Mouse (Mus musculus): ENCODE data around the gene Vat1. TPM values are rescaled to one million over a fixed set of nuclear protein-coding genes. Genes with fewer than 3 reads are reported as not detected.
"Not testable (repeated sequence)": the region's sequence is repeated elsewhere in the genome, so short reads cannot be mapped to it uniquely, and the experiment has no call there.

The Vat1 gene
- total RNA-seq, 4 experiments from 2014 or later, result 27.9 to 42.8 (median 34.9) TPM

GRCm38 (mm10) chr11:101442760-101443159, 23.3 kb downstream of the Vat1 start:
- no peak for DNase-seq (ENCODE audit: low spot score in 2 of 2)

DNA sequence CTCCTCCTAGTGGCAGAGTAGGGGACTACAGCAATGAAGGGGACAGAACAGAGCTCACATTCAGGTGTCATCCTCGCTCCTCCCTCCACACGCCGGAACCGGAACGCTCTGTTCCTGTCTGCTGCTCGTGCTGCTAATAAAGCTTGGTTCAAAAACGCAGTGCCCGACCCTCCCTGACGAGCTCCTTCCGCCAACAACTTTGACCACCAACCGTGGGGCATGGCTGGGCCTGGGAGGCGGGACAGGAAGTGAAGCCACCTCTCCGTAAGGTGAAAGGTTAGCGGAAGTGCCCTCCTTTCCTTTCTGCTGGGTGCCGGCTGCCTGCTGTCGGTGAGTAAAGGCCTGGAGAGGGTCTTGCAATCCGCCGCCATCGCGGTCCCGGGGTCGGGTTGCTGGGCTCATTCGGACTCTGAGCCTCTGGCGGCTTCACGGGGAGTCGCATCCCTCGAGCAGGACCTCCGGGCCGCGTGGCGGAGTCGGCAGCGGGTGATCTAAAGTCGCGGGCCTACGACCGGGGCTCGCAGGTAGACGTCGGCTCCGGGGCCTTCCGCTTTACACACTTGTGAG, 23.8 kb downstream of the Vat1 start, which contains the start of gene Rpl27:
Gene Rpl27, plus strand, starts transcription at position 172 of the 567 bp plus-strand sequence.
- peak; percentile 98 for DNase-seq (ENCODE audit: low spot score in 2 of 2)

DNA sequence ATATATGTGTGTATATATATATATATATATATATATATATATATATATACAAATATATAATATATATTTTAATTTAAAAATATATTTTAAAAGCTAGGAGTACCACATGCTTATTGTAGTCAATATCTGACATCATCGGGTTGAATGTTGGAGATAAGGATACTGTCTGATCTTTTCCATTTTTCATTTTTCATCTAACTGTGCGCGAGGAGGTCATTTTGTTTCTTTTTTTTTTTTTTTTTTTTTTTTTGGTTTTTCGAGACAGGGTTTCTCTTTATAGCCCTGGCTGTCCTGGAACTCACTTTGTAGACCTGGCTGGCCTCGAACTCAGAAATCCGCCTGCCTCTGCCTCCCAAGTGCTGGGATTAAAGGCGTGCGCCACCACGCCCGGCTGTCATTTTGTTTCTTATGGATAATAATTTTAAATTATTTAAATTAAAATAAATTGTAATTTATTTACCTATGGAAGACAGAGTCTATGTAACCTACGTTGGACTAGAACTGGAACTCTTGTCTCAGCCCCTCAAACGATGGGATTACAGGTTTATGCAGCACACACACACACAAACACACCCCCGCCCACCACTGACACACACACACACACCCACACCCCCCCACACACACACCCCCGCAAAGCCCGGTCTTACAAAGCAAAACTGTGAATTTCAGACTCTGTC, 24.4 kb downstream of the Vat1 start:
- not testable (repeated sequence) for DNase-seq (ENCODE audit: low spot score in 2 of 2)

DNA sequence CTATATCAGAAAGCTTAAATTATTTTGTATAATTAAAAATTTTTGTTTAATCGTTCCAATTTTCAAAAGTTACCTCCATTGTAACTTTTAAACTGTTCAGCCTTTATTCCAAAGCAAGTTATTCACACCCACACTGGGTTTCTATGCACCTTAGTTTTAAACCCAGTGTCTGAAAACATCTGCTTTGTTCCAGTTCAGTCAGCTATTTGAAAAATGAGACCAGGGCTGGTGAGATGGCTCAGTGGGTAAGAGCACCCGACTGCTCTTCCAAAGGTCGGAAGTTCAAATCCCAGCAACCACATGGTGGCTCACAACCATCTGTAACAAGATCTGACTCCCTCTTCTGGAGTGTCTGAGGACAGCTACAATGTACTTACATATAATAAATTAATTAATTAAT, 28.0 kb downstream of the Vat1 start:
- not testable (repeated sequence) for DNase-seq (ENCODE audit: low spot score in 2 of 2)

DNA sequence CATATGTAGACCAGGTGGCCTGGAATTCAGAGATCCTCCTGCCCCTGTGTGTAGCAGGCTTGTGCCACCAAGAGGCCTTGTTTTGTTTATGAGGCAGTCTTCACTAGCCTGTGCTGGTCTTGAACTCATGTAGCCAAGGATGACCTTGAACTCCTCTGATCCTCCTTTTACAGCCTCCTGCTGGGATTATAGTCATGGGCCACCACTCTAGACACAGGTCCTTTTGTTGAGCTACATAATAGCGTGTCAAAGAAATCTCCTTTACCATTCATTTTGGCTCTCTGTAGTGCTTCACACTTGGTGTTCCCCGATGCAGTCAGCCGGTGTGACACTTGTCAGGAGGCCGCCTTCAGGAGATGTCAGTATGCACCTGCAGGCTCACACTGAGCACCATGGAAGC, 29.1 kb downstream of the Vat1 start:
- DNase-seq (ENCODE audit: low spot score in 2 of 2), result no peak

DNA sequence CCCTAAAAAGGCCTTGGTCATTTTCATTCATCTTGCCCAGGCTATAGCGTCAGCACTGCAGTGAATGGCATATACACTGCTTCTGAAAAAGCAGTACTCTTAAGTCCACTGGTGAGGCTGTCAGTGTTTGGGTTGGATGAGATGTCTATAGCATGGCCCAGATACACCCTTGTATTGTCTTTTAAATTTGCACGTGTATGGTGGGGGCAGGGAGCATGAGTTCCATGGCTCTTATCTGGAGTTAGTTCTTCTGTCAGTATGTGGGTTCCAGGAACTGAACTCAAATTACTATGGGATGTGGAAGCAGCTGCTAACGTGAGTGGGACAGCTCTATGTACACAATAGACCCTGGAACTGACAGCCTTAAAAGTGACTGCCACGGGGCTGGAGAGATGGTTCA, 30.2 kb downstream of the Vat1 start:
- no peak for DNase-seq (ENCODE audit: low spot score in 2 of 2)

- no peak for DNase-seq (ENCODE audit: low spot score in 2 of 2)
Measured at GRCm38 (mm10) chr11:101433396-101433795, 32.6 kb downstream of the Vat1 start.

DNA sequence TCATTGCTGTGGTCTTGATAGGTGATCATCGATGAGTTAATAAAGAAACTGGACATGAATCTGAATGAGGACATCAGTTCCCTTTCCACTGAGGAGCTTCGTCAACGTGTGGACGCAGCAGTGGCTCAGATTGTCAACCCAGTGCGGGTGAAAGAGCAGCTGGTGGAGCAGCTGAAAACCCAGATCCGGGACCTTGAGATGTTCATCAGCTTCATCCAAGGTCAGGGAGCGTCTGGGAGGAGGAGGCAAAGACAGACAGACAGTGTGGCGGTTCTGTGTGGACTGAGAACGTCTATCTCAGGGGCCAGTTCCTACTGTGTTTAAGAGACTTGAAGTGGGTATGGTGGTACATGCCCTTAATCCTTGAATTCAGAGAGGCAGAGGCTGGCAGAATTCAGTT, 34.7 kb downstream of the Vat1 start:
- no peak for DNase-seq (ENCODE audit: low spot score in 2 of 2)

- no peak for DNase-seq (ENCODE audit: low spot score in 2 of 2)
Measured at GRCm38 (mm10) chr11:101426165-101426564, 39.9 kb downstream of the Vat1 start.

- peak; percentile 95 to 96 for DNase-seq (ENCODE audit: low spot score in 2 of 2)
Measured at GRCm38 (mm10) chr11:101424925-101425813, 40.9 kb downstream of the Vat1 start, which contains the start of the genes Rundc1 and Ptges3l. Gene Rundc1, plus strand, starts transcription at chr11:101425085. Gene Ptges3l, minus strand, starts transcription at chr11:101425333.

- no peak for DNase-seq (ENCODE audit: low spot score in 2 of 2)
Measured at GRCm38 (mm10) chr11:101424105-101424851, 41.8 kb downstream of the Vat1 start, which contains the start of gene Gm27029. Gene Gm27029, minus strand, starts transcription at chr11:101424796.

DNA sequence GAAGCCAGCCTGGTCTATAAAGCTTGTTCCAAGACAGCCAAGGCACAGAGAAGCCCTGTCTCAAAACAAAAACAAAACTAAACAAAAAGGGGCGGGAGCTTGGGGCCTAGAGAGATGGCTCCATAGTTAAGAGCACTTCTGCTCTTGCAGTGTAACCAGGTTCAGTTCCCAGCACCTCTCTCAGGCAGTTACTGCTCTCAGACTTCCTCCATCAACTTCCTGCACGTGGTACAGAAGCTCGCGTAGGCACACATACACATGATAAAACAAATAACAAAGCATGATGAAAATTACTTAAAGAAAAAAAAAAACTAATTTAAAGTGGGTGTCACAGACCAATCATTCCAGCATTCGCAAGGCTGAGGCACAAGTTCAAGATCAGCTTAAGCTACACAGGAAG, 45.9 kb downstream of the Vat1 start:
- DNase-seq (ENCODE audit: low spot score in 2 of 2), result no peak

GRCm38 (mm10) chr11:101419610-101420009, 46.4 kb downstream of the Vat1 start:
- DNase-seq (ENCODE audit: low spot score in 2 of 2), result no peak

DNA sequence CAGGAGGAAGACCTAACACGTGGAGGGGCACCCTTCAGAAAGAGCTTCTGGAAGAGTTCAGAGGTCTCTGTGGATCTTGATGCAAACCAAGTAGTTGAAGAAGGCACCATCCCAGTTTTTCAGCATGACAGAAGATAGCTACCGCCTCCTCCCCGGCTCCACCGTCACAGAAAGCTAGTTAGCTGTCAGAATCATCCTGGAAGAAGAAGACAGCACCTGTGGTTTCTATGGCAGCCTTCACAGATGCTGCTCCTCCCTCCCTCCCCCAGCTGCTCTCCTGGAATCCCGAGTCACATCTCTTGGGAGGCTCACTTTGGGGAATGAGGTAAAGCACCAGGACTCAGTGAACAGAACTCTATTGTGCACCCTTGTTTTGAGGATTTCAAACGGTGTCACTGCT, 47.0 kb downstream of the Vat1 start:
- DNase-seq (ENCODE audit: low spot score in 2 of 2), result no peak

DNA sequence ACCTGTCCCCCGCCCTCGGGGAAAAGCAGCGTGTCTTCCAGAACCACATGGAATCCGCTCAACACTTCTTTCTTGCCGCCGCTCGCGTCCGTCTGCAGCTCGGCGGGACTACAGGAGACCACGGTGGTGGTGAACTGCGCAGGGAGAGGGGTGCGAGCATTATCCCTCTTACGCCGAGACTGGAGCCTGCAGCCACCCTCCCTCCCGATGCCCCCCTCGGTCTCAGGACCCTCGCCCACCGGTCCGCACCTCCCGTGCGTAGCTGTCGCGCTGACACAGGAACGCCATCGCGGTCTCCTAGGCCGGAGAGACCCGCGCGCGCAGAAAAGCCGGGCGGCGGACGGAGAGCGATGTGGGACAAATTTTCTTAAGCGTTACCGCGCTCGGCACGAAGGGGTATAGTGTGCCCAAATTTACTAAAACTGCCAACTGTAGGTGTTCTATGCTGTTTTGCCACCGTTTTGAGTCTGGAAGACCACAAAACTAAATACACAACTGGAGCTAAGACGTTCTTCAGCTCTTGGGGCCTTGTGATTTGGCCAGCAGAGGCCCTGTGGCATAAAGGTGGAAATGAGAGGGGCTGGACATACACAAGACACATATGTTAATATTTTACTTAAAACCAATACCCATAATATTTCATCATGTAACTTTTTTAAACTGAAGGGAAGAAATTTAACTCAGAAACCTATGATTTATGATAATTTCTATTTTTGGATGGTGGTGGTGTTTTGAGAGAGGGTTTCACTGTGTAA, 48.8 kb downstream of the Vat1 start, which contains the start of gene Aarsd1:
Gene Aarsd1, minus strand, starts transcription at position 515 of the 755 bp plus-strand sequence.
- DNase-seq (ENCODE audit: low spot score in 2 of 2), result peak; percentile 74 to 88

- DNase-seq (ENCODE audit: low spot score in 2 of 2), result no peak
Measured at GRCm38 (mm10) chr11:101416433-101417100, 49.5 kb downstream of the Vat1 start.

DNA sequence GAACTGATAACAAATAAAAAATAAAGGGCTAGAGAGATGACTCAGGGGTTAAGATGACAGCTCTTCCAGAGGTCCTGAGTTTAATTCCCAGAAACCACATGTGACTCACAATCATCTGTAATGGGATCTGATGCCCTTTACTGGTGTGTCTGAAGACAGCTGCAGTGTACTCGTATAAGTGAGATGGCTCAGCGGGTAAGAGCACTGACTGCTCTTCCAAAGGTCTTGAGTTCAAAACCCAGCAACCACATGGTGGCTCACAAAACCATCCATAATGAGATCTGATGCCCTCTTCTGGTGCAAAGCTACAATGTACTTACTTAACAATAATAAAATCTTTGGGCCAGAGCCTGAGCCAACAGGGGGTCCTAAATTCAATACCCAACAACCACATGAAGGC, 50.7 kb downstream of the Vat1 start:
- DNase-seq (ENCODE audit: low spot score in 2 of 2), result no peak

All from layer of hippocampus, adult 8-10 months (tissue).